Mouse (Mus musculus): ENCODE measurements around the gene Cyp19a1.
A peak's percentile ranks its signal among the peaks of the same experiment; 100 is the strongest.

DNA sequence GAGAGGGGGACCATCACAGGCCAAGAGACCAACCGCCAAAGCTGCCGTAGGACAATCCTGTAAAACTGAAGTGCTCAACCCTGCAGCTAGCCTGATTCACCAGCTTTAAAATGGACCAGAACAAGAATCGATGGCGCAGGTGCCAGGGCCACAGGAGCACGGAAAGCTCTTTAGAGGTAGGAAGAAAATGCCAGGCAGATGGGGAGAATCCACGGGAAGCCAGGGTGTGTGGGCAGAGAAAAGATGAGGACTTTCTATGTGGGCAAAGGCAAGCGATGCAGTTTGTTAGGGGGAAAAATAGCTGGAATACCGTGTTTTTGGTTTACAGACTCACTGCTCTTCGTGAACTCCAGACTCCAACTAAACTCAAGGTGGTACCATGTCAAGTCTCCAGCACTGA lies 53.0 kb downstream of the Cyp19a1 start:
- TF ChIP-seq CTCF (IDR thresholded peaks at IDR 0.05; ENCODE audit: control insufficient read depth, insufficient read depth, insufficient replicate concordance, low read depth, low read length), result no peak
- TF ChIP-seq POLR2A (IDR thresholded peaks at IDR 0.05; ENCODE audit: control insufficient read depth, low read depth, low read length), result 0 out of 2 replicates have a peak, but pooled peaks have one; percentile 18

All from testis, adult 2 months (tissue).